Mouse (Mus musculus): ENCODE data around the gene Smad3. TPM values are rescaled to one million over a fixed set of nuclear protein-coding genes. Genes with fewer than 3 reads are reported as not detected.

Gene Smad3
- polyA plus RNA-seq, 1 experiment: 35.1 TPM

- DNase-seq (ENCODE audit: low read depth): no peak
Observed at GRCm38 (mm10) chr9:63745821-63746632, 11.8 kb downstream of the Smad3 start.

DNA sequence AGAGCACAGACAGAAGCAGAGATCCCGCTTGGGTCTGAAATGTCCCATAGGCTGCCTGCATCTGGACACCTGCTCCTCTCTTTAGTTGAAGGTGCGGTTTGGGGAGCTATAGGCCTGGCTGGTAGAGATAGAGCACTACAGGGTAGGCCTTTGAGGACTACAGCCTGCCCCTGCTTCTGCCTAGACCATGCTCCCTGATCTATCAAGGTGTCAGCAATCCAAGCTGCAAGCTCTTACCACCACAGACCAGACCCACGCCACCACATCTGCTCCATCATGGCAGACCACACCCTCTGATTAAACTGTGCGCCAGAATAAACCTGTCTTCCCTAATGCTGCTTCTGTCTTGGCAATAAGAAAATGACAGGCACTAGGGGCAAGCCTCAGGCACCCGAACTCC is 13.2 kb downstream of the Smad3 start:
- no peak for DNase-seq (ENCODE audit: low read depth)

- DNase-seq (ENCODE audit: low read depth): no peak
Observed at GRCm38 (mm10) chr9:63743775-63744174, 14.0 kb downstream of the Smad3 start.

DNA sequence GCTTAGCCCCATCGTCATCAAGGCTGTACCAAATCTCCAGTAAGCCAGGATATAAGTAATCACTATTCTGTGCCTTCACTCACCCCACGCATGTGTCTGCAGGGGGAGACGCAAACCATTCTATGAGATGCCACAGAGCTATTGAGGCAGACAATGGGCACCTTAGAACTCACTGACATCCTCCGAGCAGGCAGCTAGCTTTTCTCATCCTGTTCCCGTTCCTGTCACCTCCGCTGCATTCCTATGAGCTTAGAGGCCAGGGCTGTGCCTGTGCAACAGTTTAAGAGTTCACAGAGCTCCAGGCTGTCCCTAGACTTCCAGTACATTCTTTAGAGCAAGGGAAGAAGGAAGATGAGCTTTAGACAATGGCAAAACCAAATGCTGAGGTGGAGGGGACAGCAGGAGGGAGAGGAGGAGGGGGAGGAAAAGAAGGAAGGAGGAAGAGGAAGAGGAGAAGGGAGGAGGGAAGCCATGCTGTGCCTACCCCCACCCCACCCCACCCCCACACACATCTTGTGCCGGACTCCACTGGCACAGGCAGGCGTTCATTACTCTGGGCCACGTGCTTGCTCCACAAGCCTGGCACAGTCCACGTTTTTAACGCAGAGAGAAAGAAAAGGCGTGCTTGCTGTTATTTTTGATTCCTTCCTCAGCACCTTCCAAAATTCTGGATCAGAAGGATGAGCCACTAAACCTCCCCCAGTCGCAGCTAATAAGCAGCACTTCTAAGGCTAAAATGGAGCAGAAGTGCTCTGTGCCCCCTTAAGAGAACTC is 14.7 kb downstream of the Smad3 start:
- no peak for DNase-seq (ENCODE audit: low read depth)

DNA sequence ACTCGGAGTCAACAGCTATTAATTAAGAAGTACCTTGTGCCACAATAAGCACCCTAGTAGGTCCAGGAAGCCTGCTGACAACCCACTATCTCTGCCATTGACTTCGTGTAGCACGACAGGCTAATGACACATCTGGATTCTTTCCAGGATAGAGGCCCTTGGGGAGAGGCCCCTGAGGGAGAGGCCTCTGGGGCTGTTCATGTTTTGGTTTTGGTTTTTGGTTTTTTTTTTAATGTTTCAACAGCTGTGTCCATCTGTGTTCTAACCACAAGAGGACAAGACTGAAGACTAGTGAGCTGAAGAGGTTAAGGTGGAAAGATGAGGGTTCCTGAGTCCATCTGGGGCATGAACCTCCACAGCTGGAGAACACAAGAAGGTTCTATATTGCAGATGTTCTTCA is 15.5 kb downstream of the Smad3 start:
- no peak for DNase-seq (ENCODE audit: low read depth)

- DNase-seq (ENCODE audit: low read depth): no peak
Observed at GRCm38 (mm10) chr9:63741792-63742191, 16.0 kb downstream of the Smad3 start.

DNA sequence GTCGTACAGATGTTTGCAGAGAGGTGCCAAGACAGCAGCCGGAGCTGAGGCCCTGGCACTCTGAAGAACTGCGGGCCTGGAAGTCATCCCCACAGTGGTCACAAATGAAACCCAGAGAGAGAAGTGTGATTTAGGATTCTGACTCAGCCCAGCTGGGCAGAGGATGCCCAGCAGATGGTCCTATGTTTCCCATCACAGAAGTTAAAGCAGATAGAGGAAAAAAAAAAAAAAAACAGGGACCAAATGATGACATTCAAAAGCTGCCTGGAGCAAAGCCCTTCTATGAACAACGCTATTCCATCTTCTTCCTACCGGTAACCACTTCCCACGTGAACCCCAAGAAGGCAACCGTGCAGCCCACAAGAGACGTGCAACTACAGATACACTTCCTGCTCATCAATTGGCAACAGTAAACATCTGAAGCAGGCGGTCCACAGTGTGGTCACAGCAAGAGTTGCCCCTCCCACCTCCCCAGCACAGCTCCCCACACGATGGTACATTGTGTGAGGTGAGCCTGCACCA is 17.4 kb downstream of the Smad3 start:
- DNase-seq (ENCODE audit: low read depth): no peak

DNA sequence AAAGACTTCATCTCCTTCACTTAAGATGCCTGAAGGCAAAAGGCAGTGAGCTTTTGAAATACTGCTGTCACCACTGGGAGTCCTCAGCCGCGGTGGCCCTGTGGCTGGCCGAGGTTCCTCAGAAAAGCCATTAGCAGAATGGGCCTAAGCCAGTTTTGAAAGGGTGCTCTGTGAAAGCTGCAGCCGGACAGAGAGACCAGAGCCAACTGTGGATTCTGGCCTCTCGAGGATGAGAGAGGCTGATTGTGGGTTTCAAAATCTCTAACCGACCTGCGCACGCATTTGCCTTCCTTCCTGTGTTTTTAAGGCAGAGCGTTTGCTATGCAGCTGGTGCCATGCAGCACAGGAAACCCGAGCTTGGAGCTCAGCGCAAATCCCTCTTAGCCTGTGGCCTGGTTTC is 19.0 kb downstream of the Smad3 start:
- no peak for DNase-seq (ENCODE audit: low read depth)

DNA sequence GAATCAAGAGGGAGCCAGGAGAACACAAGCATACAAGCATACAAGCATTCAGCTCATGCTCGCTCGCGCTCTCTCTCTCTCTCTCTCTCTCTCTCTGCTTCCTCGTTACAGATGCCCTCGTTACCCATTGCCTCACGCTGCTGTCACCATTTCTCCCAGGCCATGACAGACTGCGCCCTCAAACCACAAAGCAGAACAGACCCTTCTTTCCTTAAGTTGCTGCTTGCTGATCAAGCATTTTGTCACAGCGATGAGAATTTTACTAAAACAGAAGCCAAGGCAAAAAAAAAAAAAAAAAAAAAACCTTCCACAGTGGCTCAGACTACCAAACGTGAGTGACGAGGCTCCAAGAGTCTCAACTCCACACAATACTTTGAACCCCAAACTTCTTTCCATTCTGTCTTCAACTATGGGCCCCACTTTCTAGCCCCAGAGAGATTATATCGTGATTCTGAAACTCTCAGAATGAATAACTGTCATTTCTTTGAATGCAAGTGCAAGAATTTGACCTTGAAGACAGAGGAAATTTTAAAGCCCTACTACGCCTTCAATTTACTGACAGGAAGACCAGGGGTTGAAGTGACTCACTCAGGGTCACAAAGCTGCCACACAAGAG is 19.6 kb downstream of the Smad3 start:
- no peak for DNase-seq (ENCODE audit: low read depth)

DNA sequence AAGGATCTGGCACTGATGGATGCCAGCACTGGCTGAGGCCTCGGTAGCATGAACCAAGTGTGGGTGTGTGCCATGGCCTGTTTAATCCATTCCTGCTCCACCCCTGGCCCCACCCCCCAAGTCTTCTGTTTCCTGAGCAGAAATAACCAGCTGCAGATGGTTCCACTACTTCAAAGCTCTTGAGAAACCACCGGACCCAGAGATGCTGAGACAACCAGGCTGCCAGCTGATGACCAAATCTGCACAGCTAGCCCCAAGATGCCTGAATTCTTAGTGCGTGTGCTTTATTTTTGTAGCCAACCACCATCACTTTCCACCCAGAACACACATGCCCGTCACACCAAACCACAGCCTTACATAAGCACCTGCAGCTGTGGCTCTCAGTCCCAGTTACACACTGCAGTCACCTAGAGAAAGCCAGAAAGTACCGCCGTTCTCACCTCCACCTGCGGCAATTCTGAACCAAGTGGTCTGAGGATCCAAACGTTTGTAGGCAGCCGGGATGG is 20.3 kb downstream of the Smad3 start:
- DNase-seq (ENCODE audit: low read depth): no peak

- no peak for DNase-seq (ENCODE audit: low read depth)
Observed at GRCm38 (mm10) chr9:63734261-63734660, 23.5 kb downstream of the Smad3 start.

DNA sequence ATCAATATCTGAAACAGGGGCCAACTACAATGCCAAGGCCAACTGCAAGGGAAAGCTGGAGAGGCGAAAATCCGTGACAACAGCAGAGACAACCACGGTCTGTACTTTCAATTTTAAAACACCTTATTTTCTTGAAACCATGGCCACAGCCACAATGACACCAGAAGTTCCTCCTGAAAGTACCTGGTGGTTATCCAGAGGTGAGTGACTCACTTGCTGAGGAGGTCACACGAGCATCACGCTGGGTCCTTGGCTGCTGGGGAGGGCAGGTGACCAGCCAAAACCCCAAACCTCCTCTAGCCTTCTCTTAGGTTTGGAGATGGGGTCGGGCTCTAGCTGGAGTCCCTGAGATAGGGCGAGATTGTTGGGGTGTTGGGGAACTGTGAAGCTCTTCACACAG is 25.1 kb downstream of the Smad3 start:
- no peak for DNase-seq (ENCODE audit: low read depth)

DNA sequence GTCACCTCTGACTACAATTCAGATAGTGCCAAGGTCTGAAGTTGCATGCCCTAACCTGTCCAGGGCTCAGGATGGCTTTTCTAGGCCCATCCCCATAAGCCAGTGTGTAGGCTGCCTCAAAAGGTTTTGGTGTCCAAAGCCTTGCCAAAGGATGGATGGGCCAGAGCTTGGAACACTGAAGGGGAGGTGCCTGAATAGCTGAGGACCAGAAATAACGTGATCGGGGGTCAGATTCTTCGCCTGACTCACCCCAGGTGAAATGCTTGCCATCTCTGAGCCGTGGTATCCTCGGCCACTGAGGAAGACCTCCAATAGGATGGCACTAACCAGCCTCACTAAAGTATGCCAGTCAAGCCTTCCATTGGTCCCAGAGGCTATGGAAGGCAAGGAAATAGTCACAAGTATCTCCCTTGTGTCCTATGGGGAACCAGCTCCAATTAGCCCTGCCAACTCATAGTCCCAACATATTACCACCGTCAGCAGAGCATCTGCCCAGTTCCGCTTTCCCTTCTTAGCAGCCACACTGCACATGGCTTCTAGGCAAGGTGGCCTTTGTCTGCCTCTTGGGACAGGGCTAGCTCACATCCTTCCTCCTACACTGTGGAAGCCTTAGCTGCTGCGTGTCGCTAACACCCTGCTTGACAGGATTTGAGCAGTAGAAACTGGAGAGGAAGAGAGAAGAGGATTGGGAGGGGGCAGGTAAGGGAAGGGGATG is 26.5 kb downstream of the Smad3 start:
- no peak for DNase-seq (ENCODE audit: low read depth)

GRCm38 (mm10) chr9:63728969-63729368 is 28.8 kb downstream of the Smad3 start:
- DNase-seq (ENCODE audit: low read depth): no peak

DNA sequence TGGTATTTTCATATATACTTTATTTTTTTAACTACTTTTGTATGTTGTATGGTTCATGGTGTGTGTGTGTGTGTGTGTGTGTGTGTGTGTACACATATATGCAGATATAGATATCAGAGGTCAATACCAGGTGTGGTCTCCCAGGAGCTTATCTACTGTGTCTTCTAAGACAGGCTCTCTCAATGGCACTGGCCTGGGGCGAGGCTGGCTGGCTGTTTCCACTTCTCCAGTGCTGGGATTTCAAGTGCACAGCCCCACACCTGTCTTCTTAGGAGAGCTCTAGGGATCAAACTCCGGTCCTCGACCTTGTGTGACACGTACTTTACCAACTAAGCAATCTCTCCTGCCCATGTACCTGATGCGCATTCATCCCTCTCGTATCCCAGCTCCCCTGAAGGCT is 30.7 kb downstream of the Smad3 start:
- DNase-seq (ENCODE audit: low read depth): no peak

DNA sequence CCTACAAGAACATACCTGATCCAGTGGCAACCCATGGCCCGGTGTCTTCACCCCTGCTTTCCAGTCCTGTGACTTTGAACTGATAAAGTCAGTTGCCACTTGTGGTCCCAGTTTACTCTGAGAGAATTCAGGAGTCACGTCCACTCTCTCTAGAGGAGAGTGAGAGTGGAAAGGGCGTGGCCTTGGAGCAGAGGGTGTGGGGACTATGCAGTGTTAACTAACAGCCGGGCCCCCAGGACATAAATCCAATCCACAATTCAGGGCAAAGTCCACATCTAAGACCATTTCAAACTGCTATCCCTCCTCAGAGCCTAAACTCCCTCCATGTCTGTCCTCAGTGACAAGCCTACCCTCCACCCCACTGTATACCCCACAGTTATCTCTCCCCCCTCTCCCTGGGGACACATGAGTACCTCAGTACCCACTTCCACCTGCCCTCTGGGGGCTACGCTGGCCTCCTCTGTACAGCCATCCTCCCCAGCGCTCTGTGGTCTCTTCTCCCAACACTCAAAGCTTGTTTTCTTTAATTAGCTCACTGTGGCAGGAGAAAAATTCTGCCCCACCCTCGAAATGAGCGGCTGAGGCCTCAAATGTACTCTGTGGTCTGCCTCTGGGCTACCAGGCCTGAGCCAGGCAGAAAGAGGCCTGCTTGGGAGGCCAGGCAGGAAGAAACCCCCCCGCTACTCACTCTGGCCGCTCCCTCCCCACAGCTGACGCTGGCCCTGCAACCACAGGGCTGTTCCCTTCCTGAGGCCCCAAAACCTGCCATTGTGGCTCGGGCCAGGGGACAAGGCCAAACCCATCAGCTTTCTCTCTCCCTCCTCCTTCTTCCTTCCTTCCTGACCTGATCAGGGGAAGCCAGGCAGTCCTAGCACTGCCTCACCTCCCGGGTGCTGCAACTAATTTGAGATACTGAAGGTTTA is 31.4 kb downstream of the Smad3 start:
- no peak for DNase-seq (ENCODE audit: low read depth)

GRCm38 (mm10) chr9:63724750-63725149 is 33.0 kb downstream of the Smad3 start:
- no peak for DNase-seq (ENCODE audit: low read depth)

DNA sequence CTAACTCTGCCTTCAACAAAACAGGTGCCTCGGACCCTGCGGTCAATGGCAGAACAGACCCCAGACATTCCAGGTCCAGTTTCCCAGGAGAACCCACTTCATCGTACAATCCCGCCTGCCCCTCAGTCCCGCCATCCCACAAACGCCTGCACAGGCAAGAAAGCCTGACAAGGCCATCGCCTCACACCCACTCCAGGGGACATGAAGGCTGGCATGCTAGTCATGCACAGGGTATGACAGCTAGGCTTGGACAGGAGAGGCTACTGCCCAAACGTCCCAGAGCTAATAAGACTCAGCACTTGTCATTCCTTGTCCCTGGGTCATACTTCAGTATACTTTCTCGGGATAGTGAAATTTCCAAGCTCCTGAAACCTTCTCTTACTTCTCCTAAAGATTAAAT is 34.9 kb downstream of the Smad3 start:
- no peak for DNase-seq (ENCODE audit: low read depth)

DNA sequence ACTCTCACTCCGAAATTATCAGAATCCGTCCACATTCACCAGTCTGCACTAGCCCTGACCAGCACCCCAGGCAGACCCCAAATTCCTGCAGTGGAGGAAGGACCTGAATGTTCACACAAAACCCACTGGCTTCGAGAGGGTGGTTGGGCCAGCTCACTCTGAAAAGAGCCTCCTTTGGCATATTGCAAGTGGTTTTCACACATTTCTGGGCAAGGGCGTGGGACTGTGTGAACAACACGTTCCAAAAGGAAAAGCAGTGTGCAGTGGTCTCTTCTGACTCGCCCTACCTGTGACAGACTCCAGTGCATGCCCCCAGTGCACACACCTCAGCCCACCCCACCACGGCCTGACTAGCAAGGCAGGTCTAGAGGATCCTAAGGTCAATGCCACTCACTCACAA is 35.4 kb downstream of the Smad3 start:
- DNase-seq (ENCODE audit: low read depth): no peak

DNA sequence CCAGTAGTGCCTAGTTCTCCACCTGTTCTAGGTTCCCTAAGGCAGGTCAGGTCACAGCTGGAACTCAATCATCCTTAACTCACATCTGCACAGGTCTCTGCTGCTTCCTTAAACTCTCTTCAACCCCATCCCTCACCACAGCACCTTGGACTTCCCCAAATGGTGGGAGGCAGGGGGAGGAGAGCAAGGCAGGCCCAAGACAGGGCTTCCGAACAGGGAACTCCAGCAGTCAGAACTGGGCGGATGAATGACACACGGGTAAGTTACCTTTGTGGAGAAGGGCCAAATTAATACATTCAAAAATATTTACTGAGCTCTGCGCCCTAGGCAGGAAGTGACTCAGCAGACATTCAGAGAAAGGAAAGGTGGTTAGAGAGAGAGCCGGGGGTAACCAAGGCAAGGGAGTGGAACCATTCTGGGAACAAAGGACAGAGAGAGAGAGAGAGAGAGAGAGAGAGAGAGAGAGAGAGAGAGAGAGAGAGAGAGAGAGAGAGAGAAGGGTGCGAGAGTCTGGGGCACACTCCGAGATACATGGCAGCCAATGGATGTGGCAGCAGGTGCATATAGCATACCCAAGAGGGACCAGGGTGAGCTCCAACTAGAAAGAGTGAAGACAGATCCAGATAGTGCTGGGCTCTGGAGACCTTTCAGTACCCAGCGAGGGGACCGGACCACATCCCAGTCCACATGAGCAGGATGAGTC is 36.1 kb downstream of the Smad3 start:
- DNase-seq (ENCODE audit: low read depth): no peak

Measured in gonadal fat pad, adult 2 months (tissue).